Mouse (Mus musculus): ENCODE data around the gene Slc37a4. TPM values are rescaled to one million over a fixed set of nuclear protein-coding genes. Genes with fewer than 3 reads are reported as not detected.

The Slc37a4 gene
- polyA plus RNA-seq, 1 experiment from 2014 or later, result 87.2 TPM

GRCm38 (mm10) chr9:44387221-44387620 is 9.4 kb upstream of the Slc37a4 start:
- no peak for ATAC-seq
- Histone ChIP-seq H3K4me2 (ENCODE audit: low read depth, low read length) (no peak overlapping the region), H3K9ac (ENCODE audit: low read depth, low read length) (no peak overlapping the region), H3K27ac (ENCODE audit: low read length) (no peak overlapping the region), H3K9me3 (ENCODE audit: control insufficient read depth, low read length) (no peaks in the 10 kb centered on the region), H3K4me1 (ENCODE audit: control insufficient read depth, insufficient read depth, low read length) (no peaks in the 10 kb centered on the region), H3K27me3 (replicated peaks; ENCODE audit: control insufficient read depth, insufficient read depth, low read length) (no peaks in the 10 kb centered on the region), H3K4me3 (ENCODE audit: low read length) (no peak overlapping the region), H3K36me3 (ENCODE audit: control insufficient read depth, insufficient read depth, low read length) (peaks cover 36% of the 10 kb centered on the region)
- 74% methylated on average over 3 of the region's 3 CpGs for WGBS

- Histone ChIP-seq H3K4me2 (ENCODE audit: low read depth, low read length) (no peak overlapping the region), H3K4me3 (ENCODE audit: low read length) (no peak overlapping the region), H3K27me3 (replicated peaks; ENCODE audit: control insufficient read depth, insufficient read depth, low read length) (no peaks in the 10 kb centered on the region), H3K36me3 (ENCODE audit: control insufficient read depth, insufficient read depth, low read length) (peaks cover 30% of the 10 kb centered on the region), H3K27ac (ENCODE audit: low read length) (no peak overlapping the region), H3K9ac (ENCODE audit: low read depth, low read length) (no peak overlapping the region), H3K9me3 (ENCODE audit: control insufficient read depth, low read length) (no peaks in the 10 kb centered on the region), H3K4me1 (ENCODE audit: control insufficient read depth, insufficient read depth, low read length) (no peaks in the 10 kb centered on the region)
- WGBS, result 54% methylated on average over 8 of the region's 8 CpGs
- no peak for ATAC-seq
Observed at GRCm38 (mm10) chr9:44389273-44389672, 7.4 kb upstream of the Slc37a4 start.

DNA sequence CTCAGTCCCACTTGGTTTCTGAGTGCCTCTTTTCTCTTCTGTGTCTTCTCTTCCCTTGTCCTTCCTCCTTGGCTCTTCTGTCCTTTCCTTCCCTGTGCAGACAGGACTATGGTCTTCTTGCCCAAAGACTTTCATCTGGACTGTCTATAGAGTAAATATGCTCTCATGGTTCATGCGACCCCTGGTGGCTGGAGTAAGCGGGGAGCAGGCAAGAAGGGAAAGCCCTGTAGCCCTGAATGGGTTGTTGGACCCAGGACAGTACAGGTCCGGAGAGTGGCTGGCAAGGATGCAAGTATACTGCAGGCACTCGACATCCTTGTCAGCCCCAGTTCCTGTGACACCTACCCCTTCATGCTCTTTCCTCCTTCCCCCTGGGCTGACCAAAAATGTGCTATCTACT is 5.2 kb upstream of the Slc37a4 start:
- Histone ChIP-seq H3K4me2 (ENCODE audit: low read depth, low read length) (no peak overlapping the region), H3K27me3 (replicated peaks; ENCODE audit: control insufficient read depth, insufficient read depth, low read length) (no peaks in the 10 kb centered on the region), H3K9me3 (ENCODE audit: control insufficient read depth, low read length) (no peaks in the 10 kb centered on the region), H3K36me3 (ENCODE audit: control insufficient read depth, insufficient read depth, low read length) (peaks cover 23% of the 10 kb centered on the region), H3K27ac (ENCODE audit: low read length) (no peak overlapping the region), H3K4me3 (ENCODE audit: low read length) (no peak overlapping the region), H3K4me1 (ENCODE audit: control insufficient read depth, insufficient read depth, low read length) (0 out of 2 replicates have a peak, but pooled peaks cover 3% of the 10 kb centered on the region), H3K9ac (ENCODE audit: low read depth, low read length) (no peak overlapping the region)
- WGBS, result 43% methylated on average over 4 of the region's 4 CpGs
- ATAC-seq, result peak; percentile 27

- Histone ChIP-seq H3K27ac (ENCODE audit: low read length) (peak overlapping the region; percentile 90), H3K4me1 (ENCODE audit: control insufficient read depth, insufficient read depth, low read length) (peaks cover 13% of the 10 kb centered on the region), H3K27me3 (replicated peaks; ENCODE audit: control insufficient read depth, insufficient read depth, low read length) (no peaks in the 10 kb centered on the region), H3K4me2 (ENCODE audit: low read depth, low read length) (peak overlapping the region; percentile 84), H3K36me3 (ENCODE audit: control insufficient read depth, insufficient read depth, low read length) (no peaks in the 10 kb centered on the region), H3K4me3 (ENCODE audit: low read length) (peak overlapping the region; percentile 85), H3K9me3 (ENCODE audit: control insufficient read depth, low read length) (no peaks in the 10 kb centered on the region), H3K9ac (ENCODE audit: low read depth, low read length) (peak overlapping the region; percentile 89)
- 27% methylated on average over 4 of the region's 4 CpGs for WGBS
- peak; percentile 11; the same call in 1 of the 2 replicates for ATAC-seq
Observed at GRCm38 (mm10) chr9:44398087-44398486, 1.4 kb downstream of the Slc37a4 start.

DNA sequence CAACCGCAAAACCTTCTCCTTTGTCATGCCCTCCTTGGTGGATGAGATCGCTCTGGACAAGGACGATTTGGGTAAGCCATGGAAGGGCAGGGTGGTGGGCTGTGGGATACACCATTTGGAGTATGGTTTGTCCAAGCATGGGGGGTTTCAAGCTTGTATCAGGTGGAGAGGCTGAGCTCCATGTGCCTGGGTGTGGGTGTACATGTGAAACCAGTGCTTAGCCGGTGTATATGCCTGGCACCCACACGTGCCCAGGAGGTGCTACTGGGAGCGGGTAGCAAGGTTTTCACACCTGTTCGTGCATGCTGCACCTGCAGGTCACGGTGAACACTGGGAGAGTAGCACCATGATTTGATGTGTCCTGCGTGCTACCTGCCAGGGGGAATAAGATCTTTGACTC is 1.9 kb downstream of the Slc37a4 start:
- Histone ChIP-seq H3K4me3 (ENCODE audit: low read length) (peak overlapping the region; percentile 85), H3K9me3 (ENCODE audit: control insufficient read depth, low read length) (no peaks in the 10 kb centered on the region), H3K4me1 (ENCODE audit: control insufficient read depth, insufficient read depth, low read length) (peaks cover 13% of the 10 kb centered on the region), H3K27me3 (replicated peaks; ENCODE audit: control insufficient read depth, insufficient read depth, low read length) (no peaks in the 10 kb centered on the region), H3K4me2 (ENCODE audit: low read depth, low read length) (peak overlapping the region; percentile 84), H3K36me3 (ENCODE audit: control insufficient read depth, insufficient read depth, low read length) (no peaks in the 10 kb centered on the region), H3K27ac (ENCODE audit: low read length) (peak overlapping the region; percentile 90), H3K9ac (ENCODE audit: low read depth, low read length) (peak overlapping the region; percentile 89)
- 63% methylated on average over 9 of the region's 9 CpGs for WGBS
- no peak for ATAC-seq

GRCm38 (mm10) chr9:44399114-44399794 is 2.6 kb downstream of the Slc37a4 start:
- Histone ChIP-seq H3K36me3 (ENCODE audit: control insufficient read depth, insufficient read depth, low read length) (peaks cover 4% of the 10 kb centered on the region; the same call in 1 of the 2 replicates), H3K4me2 (ENCODE audit: low read depth, low read length) (peak overlapping the region; percentile 84), H3K27me3 (replicated peaks; ENCODE audit: control insufficient read depth, insufficient read depth, low read length) (no peaks in the 10 kb centered on the region), H3K4me1 (ENCODE audit: control insufficient read depth, insufficient read depth, low read length) (peaks cover 13% of the 10 kb centered on the region), H3K4me3 (ENCODE audit: low read length) (peak overlapping the region; percentile 85), H3K9me3 (ENCODE audit: control insufficient read depth, low read length) (no peaks in the 10 kb centered on the region), H3K27ac (ENCODE audit: low read length) (no peak overlapping the region), H3K9ac (ENCODE audit: low read depth, low read length) (peak overlapping the region; percentile 89)
- ATAC-seq, result no peak
- 79% methylated on average over 13 of the region's 13 CpGs for WGBS

DNA sequence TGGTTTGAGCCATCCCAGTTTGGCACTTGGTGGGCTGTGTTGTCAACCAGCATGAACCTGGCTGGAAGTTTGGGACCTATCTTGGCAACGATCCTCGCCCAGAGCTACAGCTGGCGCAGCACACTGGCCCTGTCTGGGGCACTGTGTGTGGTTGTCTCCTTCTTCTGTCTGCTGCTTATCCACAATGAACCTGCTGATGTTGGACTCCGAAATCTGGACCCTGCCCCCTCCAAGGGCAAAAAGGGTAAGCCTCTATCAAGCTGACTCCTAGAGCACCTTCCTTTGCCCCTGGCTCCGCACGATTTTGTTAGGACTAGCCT is 3.1 kb downstream of the Slc37a4 start:
- peak overlapping the region; percentile 89; the same call in 1 of the 2 replicates for H3K9ac ChIP-seq (ENCODE audit: low read depth, low read length)
- no peaks in the 10 kb centered on the region for H3K27me3 ChIP-seq (replicated peaks; ENCODE audit: control insufficient read depth, insufficient read depth, low read length)
- peaks cover 15% of the 10 kb centered on the region for H3K4me1 ChIP-seq (ENCODE audit: control insufficient read depth, insufficient read depth, low read length)
- no peak for ATAC-seq
- peaks cover 4% of the 10 kb centered on the region; the same call in 1 of the 2 replicates for H3K36me3 ChIP-seq (ENCODE audit: control insufficient read depth, insufficient read depth, low read length)
- no peaks in the 10 kb centered on the region for H3K9me3 ChIP-seq (ENCODE audit: control insufficient read depth, low read length)
- no peak overlapping the region for H3K27ac ChIP-seq (ENCODE audit: low read length)
- H3K4me2 ChIP-seq (ENCODE audit: low read depth, low read length), result peak overlapping the region; percentile 84; the same call in 1 of the 2 replicates
- 89% methylated on average over 6 of the region's 6 CpGs for WGBS
- peak overlapping the region; percentile 85; the same call in 1 of the 2 replicates for H3K4me3 ChIP-seq (ENCODE audit: low read length)

DNA sequence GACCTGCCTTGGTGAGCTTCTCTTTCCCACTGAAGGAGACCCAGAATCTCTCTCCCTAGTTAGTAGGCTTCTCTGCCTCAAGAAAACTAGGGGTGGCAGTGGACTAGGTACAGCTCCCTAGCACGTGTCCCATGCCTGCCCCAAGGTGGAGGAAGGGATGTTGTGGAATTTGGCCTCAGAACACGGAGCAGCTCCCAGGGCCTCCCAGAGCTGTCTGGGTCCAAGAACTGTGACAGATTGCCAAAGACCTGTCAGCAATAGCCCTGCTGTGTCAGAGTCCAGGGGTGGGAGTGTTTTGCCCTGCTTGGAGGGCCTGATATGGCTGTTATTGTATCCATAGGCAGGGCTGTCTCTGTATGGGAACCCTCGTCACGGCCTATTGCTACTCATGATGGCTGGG is 4.4 kb downstream of the Slc37a4 start:
- peak overlapping the region; percentile 81 for H3K27ac ChIP-seq (ENCODE audit: low read length)
- no peaks in the 10 kb centered on the region for H3K9me3 ChIP-seq (ENCODE audit: control insufficient read depth, low read length)
- 0 out of 2 replicates have a peak overlapping the region, but pooled peaks have one; percentile 7 for H3K9ac ChIP-seq (ENCODE audit: low read depth, low read length)
- H3K4me3 ChIP-seq (ENCODE audit: low read length), result no peak overlapping the region
- H3K36me3 ChIP-seq (ENCODE audit: control insufficient read depth, insufficient read depth, low read length), result peaks cover 4% of the 10 kb centered on the region; the same call in 1 of the 2 replicates
- H3K4me2 ChIP-seq (ENCODE audit: low read depth, low read length), result no peak overlapping the region
- ATAC-seq, result peak; percentile 4; the same call in 1 of the 2 replicates
- H3K4me1 ChIP-seq (ENCODE audit: control insufficient read depth, insufficient read depth, low read length), result peaks cover 17% of the 10 kb centered on the region
- WGBS, result 63% methylated on average over 4 of the region's 4 CpGs
- H3K27me3 ChIP-seq (replicated peaks; ENCODE audit: control insufficient read depth, insufficient read depth, low read length), result no peaks in the 10 kb centered on the region

- H3K36me3 ChIP-seq (ENCODE audit: control insufficient read depth, insufficient read depth, low read length), result peaks cover 4% of the 10 kb centered on the region; the same call in 1 of the 2 replicates
- H3K27me3 ChIP-seq (replicated peaks; ENCODE audit: control insufficient read depth, insufficient read depth, low read length), result no peaks in the 10 kb centered on the region
- WGBS, result 60% methylated on average over 3 of the region's 3 CpGs
- ATAC-seq, result no peak
- H3K27ac ChIP-seq (ENCODE audit: low read length), result no peak overlapping the region
- no peak overlapping the region for H3K4me3 ChIP-seq (ENCODE audit: low read length)
- no peak overlapping the region for H3K9ac ChIP-seq (ENCODE audit: low read depth, low read length)
- H3K4me1 ChIP-seq (ENCODE audit: control insufficient read depth, insufficient read depth, low read length), result peaks cover 13% of the 10 kb centered on the region; the same call in 1 of the 2 replicates
- no peak overlapping the region for H3K4me2 ChIP-seq (ENCODE audit: low read depth, low read length)
- H3K9me3 ChIP-seq (ENCODE audit: control insufficient read depth, low read length), result no peaks in the 10 kb centered on the region
Observed at GRCm38 (mm10) chr9:44405011-44405410, 8.4 kb downstream of the Slc37a4 start.

Measured in intestine, embryonic 16.5 days (tissue).